Mouse (Mus musculus) layer of hippocampus, adult 18-20 months (tissue): ENCODE measurements around the gene Casd1. TPM values are rescaled to one million over a fixed set of nuclear protein-coding genes. Genes with fewer than 3 reads are reported as not detected.
"Not testable (repeated sequence)": the region's sequence is repeated elsewhere in the genome, so short reads cannot be mapped to it uniquely, and the experiment has no call there.

Source experiments
- DNase-seq, 2 experiments: peaks; one replicate each; pipeline ENCODE4 v3.0.0; 2022; ENCODE audit warnings: low spot score in 2 of 2
- total RNA-seq, 2 experiments: library from RNA; stranded (reverse); gene quantifications; 2 replicates each; pipeline ENCODE4 v1.2.3; 2021

The Casd1 gene
- total RNA-seq, 2 experiments from 2014 or later = 51.4 to 51.6 TPM

GRCm38 (mm10) chr6:4611853-4612252 is 11.2 kb downstream of the Casd1 start:
- DNase-seq = no peak

- DNase-seq = no peak
Observed at GRCm38 (mm10) chr6:4612431-4612830, 11.8 kb downstream of the Casd1 start.

GRCm38 (mm10) chr6:4617911-4618310 is 17.3 kb downstream of the Casd1 start:
- DNase-seq = no peak

DNA sequence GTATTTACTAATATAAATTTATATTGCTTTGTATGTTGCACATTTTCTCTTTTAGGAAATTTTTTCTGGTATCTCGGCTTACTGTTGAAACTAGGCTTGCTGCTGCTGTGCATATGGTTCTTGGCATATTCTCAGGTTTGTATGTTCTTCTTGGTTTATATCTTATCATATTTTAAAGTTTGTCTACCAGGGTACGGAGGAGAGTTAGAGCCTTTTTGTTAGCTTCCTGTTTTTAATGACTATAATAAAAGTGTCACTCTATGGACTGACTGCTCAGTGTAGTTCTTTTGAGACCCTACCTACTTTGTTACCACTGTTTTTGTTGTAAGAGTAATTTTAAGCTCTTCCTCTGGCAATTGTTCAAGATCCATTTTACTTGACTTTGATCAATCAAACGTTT is 30.8 kb downstream of the Casd1 start:
- no peak for DNase-seq

DNA sequence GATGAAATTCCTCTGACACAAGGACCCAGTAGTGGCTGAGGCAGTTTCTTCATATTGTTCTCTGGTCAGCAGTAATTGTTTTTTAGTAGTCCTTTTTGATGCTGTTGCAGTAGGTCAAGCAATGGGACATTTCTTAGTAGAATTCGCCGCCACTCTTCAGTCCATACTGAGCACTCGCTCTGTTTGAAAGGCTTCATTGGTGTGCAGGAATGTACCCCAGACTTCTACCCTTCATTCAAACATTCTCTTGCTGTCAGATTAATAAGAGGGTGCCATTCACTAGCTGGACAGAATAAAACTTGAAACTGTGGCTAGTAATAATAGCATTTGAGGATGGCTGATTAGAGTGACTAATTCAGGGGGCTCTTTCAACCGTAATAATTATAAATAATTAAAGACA is 32.5 kb downstream of the Casd1 start:
- no peak for DNase-seq

DNA sequence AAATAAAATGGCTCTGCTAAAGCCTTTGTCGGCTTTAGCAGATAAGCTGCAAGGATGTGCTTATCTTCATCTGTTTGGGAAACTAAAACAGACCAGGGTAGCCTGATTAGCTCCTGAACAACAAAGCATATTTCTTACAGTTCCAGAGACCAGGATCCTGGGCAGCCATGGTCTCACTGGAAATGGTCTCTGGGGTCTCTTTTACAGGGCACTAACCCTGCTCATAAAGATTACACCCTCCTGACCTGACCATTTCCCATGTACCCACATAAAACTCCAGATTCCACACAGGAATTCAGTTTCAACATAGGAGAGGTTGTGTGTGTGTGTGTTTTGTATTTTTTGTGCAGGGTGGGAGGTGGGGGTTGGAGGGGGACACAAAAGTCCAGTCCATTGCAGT is 34.2 kb downstream of the Casd1 start:
- no peak for DNase-seq

- no peak for DNase-seq
Observed at GRCm38 (mm10) chr6:4642068-4642467, 41.4 kb downstream of the Casd1 start.

DNA sequence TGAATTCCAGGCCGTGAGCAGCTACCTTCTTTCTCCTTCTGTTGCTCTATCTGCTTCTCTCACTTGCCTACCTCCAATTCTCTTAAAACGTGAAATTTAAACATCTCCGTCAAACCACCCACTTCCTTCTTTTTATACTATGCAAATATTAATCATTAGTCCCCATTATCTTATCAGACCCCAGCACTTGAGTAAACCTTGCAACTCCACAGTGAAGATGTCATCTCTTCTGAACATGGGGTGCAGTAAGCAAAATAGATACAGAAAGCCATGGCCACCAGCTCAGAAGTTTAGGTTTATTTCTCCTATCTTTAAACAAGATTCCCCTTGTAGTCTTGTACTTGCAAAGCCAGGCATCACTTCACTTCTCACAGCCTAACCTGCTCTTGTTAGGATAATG is 46.7 kb downstream of the Casd1 start:
- DNase-seq = no peak

DNA sequence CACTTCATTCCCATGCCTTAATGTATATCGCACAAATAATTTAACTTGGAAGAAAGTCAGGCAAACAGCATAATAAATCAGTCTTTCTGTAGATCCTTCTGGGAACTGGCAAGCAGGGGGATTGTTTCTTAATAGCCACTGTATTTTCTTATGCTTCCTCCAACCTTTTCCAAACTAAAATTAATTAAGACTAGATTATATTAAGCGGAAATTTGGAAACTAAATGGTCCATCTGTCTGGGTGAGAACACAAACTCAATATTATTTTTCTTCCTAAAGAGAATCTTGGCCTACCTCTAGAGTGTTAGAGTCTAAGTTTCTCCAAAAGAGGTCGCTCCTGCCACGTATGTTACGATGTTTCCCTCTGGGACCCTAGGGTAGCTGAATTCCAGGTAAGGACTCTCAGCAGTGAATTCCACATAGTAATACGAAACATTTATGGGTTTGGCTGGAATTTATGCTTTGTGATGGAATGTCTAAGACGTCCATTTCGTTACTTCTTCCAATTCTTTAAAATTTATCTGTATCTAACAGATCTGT is 52.0 kb downstream of the Casd1 start:
- peak in 1 of 2 experiments; percentile 12 for DNase-seq

DNA sequence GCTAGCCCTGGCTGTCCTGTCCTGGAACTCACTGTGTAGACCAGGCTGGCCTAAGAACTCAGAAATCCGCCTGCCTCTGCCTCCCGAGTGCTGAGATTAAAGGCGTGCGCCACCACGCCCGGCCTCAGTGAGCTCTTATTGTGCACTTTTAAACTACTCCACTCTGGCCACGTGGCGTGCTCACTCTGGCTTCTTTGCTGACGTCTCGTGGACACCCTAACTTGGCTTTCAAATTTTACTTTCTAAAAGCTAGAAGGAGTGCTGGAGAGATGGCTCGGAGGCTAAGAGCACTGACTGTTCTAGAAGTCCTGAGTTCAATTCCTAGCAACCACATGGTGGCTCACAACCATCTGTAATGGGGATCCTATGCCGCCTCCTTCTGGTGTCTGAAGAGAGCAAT is 53.1 kb downstream of the Casd1 start:
- DNase-seq = not testable (repeated sequence)

DNA sequence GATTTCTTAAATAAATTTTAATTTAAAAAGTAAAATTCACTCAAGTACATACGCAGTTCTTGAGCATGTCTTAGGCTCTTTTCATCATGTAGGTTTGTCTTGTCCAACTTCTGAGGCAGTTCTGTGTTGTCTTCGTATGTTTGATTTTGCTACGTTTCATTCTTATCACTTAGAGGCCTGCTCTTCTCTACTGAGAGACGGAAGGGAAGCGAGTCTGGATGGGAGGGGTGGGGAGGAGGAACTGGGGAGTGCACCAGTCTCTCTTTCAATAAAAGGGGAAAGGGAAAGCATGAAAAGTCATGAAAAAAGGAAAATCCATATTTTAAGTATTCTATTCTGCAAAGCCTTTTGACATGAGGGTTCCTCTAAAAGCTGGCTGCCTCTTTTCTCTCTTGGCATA is 54.8 kb downstream of the Casd1 start:
- no peak for DNase-seq

- DNase-seq = no peak
Observed at GRCm38 (mm10) chr6:4655924-4656323, 55.3 kb downstream of the Casd1 start.

DNA sequence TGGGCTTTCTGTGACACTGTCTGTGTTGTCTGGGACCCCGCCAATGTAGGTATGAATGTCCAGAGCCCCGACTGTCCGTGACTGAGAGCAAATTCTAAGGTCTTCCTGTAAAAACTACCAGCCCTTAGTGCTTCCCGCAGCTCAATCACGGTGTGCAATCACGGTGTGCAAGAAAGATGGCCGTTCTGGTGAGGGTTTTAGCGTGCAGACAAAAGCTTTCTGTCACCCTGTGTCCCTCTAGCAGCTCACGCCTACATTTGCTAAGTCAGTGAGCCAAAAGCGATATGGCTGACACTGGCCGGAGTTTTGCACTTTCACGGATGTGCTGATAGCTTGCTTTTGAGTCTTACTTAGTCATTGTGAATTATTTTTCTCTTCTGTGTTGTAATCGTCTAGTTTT is 58.2 kb downstream of the Casd1 start:
- DNase-seq = no peak

- no peak for DNase-seq
Observed at GRCm38 (mm10) chr6:4663516-4663915, 62.9 kb downstream of the Casd1 start.

DNA sequence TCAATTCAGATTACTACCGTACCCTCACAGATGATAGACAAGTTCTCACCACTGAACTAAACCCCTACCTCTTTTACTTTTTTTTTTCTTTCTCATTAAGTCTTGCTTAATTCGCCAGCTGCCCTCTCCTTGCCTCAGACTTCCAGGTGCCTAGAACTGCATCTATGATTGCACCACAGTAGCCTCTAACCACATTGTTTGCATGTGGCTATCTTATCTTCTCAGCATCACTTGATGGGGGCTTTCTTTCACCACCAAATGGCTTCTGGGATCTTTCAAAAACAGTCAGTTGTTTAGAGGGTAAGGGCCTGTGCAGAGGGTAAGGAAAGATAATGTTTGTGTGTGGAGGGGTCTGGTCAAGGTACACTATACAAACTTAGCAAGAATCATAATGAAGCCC is 63.7 kb downstream of the Casd1 start:
- DNase-seq = no peak

- no peak for DNase-seq
Observed at GRCm38 (mm10) chr6:4665154-4665553, 64.5 kb downstream of the Casd1 start.

DNA sequence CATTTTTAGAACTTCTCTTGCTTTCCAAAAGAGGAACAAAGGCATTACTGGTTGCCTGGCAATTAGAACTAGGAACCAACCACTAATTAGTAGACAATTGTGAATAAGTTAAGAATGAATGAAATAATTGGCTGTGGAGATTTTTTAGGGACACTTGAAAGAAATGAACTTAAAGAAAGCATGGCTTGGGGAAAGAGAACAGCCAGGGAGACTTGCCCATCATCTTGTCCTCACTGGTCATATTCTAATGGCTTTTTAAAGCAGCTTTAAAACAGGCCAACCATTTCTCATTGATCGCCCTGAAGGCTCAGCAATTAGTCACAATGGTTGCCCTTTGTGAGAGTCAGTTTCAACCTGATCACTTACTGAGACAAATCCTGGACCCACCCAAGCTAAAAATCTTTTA is 76.7 kb downstream of the Casd1 start:
- DNase-seq = no peak

GRCm38 (mm10) chr6:4679981-4680380 is 79.3 kb downstream of the Casd1 start:
- DNase-seq = no peak

DNA sequence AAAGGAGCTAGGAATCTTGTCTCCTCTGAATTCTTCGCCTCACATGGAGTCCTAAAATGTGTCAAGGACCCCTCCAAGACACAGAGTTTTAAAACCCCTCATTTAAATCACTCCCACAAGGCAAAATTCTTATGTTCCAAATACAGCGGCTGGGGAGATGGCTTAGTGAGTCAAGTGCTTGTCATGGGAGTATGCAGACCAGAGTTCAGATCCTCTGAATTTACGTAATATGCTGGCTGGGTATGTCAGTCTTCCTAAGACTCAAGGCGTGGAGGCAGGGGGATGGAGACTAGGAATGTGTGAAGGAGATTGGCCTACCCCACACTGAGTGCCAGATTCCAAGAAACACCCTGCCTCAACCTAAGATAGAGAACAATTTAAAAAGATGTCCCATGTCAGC is 79.9 kb downstream of the Casd1 start:
- DNase-seq = no peak

- no peak for DNase-seq
Observed at GRCm38 (mm10) chr6:4684706-4685340, 84.2 kb downstream of the Casd1 start.

DNA sequence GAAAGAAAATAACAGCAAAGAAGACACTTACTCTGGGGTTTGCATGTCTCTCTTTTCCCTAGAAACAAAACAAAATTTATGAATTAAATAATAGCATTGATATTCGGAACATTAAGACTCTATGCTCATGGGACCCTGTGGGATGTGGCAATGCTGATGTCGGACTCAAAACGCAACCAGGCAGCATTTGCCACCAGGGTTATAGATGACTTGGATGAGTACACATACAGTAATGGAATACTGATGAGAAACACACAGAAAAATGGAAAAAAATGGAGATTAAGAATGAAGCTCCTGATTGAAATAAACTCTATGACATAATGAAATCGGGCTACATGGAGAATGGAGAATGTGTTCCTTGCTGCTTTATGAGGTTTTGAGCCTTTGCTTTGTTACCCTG is 89.8 kb downstream of the Casd1 start:
- DNase-seq = no peak
